Mouse (Mus musculus) G1E (cell line): ENCODE measurements around the gene Adk. TPM values are rescaled to one million over a fixed set of nuclear protein-coding genes. Genes with fewer than 3 reads are reported as not detected.

Experiments used
- ATAC-seq: 2 replicates; pipeline ENCODE4 v1.8.0; 2016; ENCODE audit warnings: mild to moderate bottlenecking; ENCODE audit not compliant: insufficient number of reproducible peaks, poor library complexity, low FRiP score, severe bottlenecking; ENCODE audit errors: extremely low read depth
- DNase-seq: peaks from one replicate; pipeline ENCODE4 v3.0.0; 2012; ENCODE audit warnings: low spot score
- H3K27me3 ChIP-seq: 2 replicates; pipeline ENCODE4 v1.6.1; 2012; ENCODE audit warnings: mild to moderate bottlenecking, low read length, inconsistent platforms; ENCODE audit not compliant: insufficient read depth
- H3K36me3 ChIP-seq: replicated peaks from 2 replicates; pipeline ENCODE3; 2012; ENCODE audit warnings: mild to moderate bottlenecking, inconsistent platforms
- H3K4me1 ChIP-seq: 2 replicates; pipeline ENCODE4 v1.6.1; 2012; ENCODE audit warnings: low read depth, low read length, inconsistent platforms, mixed read lengths; ENCODE audit not compliant: insufficient read depth
- H3K4me3 ChIP-seq: 2 replicates; pipeline ENCODE4 v1.5.1; 2012; ENCODE audit warnings: low read depth, mild to moderate bottlenecking, inconsistent platforms, low read length, moderate library complexity, mixed read lengths
- H3K9me3 ChIP-seq: replicated peaks from 2 replicates; pipeline ENCODE4 v1.6.1; 2012; ENCODE audit warnings: inconsistent platforms
- CTCF ChIP-seq: IDR thresholded peaks from 2 replicates; pipeline ENCODE4 v1.5.1; 2012; ENCODE audit warnings: low read depth, low read length, inconsistent platforms, mixed read lengths
- GATA1 ChIP-seq: IDR thresholded peaks from 2 replicates; pipeline ENCODE4 v1.6.1; 2012; ENCODE audit warnings: borderline replicate concordance, low read length, inconsistent platforms, mixed read lengths
- GATA2 ChIP-seq: IDR thresholded peaks from 2 replicates; pipeline ENCODE4 v1.6.1; 2012; ENCODE audit warnings: low read depth, low read length, inconsistent platforms, borderline replicate concordance
- POLR2AphosphoS5 ChIP-seq: IDR thresholded peaks from 2 replicates; pipeline ENCODE4 v1.6.1; 2012; ENCODE audit warnings: low read depth, low read length, inconsistent platforms; ENCODE audit not compliant: insufficient replicate concordance
- TAL1 ChIP-seq: conservative IDR thresholded peaks from 2 replicates; pipeline ENCODE4 v1.6.1; 2012; ENCODE audit warnings: low read depth, low read length, inconsistent platforms, mixed read lengths
- polyA plus RNA-seq: library from polyadenylated mRNA; stranded (reverse); fragments of >175 nt; gene quantifications from 2 replicates; pipeline ENCODE4 v1.2.3, GENCODE M21; 2012
- total RNA-seq, 2 experiments: library from RNA; stranded (forward) in 1 of 2; stranded (reverse) in 1 of 2; fragments of 200-1000 nt in 1 of 2; fragments of >200 nt in 1 of 2; fragmentation: Nextera tagmentation in 1 of 2; gene quantifications; 2 replicates each; pipeline ENCODE4 v1.2.3; 2014 to 2017

Gene Adk
- total and polyA plus RNA-seq, 3 experiments, result 20.8 to 547 (median 489) TPM

GRCm38 (mm10) chr14:21102666-21103203 lies 50.4 kb downstream of the Adk start:
- ATAC-seq (no peak), DNase-seq (no peak)
- Histone ChIP-seq H3K36me3 (peaks cover 70% of the 10 kb centered on the region), H3K27me3 (no peaks in the 10 kb centered on the region), H3K9me3 (no peaks in the 10 kb centered on the region), H3K4me1 (peaks cover 40% of the 10 kb centered on the region), H3K4me3 (no peak overlapping the region)
- TF ChIP-seq GATA2, result no peak
- no peak for TF ChIP-seq GATA1
- TF ChIP-seq POLR2AphosphoS5, result no peak

DNA sequence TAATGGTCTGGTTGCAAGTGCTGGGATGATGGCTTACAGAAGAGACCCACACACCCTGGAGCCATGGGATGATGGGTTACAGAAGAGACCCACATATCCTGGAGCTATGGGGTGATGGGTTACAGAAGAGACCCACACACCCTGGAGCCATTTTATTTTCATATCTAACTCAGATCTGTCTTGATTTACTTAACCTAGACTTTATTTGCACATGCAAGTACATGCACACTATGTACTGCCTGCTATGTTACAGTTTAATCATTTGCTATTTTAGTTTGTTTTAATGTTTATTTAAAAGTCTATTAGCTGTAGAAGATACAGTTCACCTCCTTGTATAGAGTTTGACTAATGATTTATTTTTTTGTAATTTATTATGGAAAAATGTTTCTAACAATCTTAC lies 52.7 kb downstream of the Adk start:
- Histone ChIP-seq H3K36me3 (peaks cover 64% of the 10 kb centered on the region), H3K27me3 (no peaks in the 10 kb centered on the region), H3K9me3 (no peaks in the 10 kb centered on the region), H3K4me1 (peaks cover 28% of the 10 kb centered on the region), H3K4me3 (no peak overlapping the region)
- no peak for DNase-seq
- TF ChIP-seq GATA2, result no peak
- TF ChIP-seq TAL1, result no peak
- no peak for TF ChIP-seq CTCF
- no peak for TF ChIP-seq GATA1
- no peak for TF ChIP-seq POLR2AphosphoS5
- no peak for ATAC-seq

GRCm38 (mm10) chr14:21106582-21106981 lies 54.2 kb downstream of the Adk start:
- Histone ChIP-seq H3K9me3 (no peaks in the 10 kb centered on the region), H3K27me3 (no peaks in the 10 kb centered on the region), H3K4me3 (no peak overlapping the region), H3K36me3 (peaks cover 65% of the 10 kb centered on the region), H3K4me1 (peaks cover 18% of the 10 kb centered on the region)
- DNase-seq (no peak), ATAC-seq (no peak)
- TF ChIP-seq CTCF, result no peak
- TF ChIP-seq TAL1, result no peak
- TF ChIP-seq GATA1, result no peak
- no peak for TF ChIP-seq GATA2
- no peak for TF ChIP-seq POLR2AphosphoS5

- Histone ChIP-seq H3K27me3 (no peaks in the 10 kb centered on the region), H3K4me1 (peaks cover 19% of the 10 kb centered on the region), H3K36me3 (peaks cover 69% of the 10 kb centered on the region), H3K9me3 (no peaks in the 10 kb centered on the region), H3K4me3 (no peak overlapping the region)
- no peak for TF ChIP-seq POLR2AphosphoS5
- no peak for TF ChIP-seq GATA2
- TF ChIP-seq GATA1, result no peak
- no peak for TF ChIP-seq CTCF
- TF ChIP-seq TAL1, result no peak
- DNase-seq (no peak), ATAC-seq (no peak)
Observed at GRCm38 (mm10) chr14:21107551-21107950, 55.2 kb downstream of the Adk start.

DNA sequence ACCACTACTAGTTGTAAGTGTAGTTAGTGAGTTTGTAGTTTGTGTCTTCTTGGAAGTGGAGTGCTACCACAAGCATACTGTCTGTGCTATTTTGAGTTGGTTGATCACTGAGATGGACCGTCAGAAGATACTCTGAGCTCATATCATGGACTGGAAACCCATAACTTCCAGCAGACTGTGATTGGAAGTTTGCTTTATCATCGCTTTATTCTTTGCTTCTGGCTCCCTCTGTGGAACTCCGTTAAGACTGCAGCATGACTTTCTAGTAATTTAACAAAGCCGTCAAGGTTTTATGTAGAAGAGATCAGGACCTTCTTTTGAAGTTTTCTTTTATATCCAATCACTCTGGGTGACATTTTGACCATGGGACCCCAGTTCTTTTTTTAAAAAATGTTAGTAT lies 58.1 kb downstream of the Adk start:
- DNase-seq (no peak), ATAC-seq (no peak)
- no peaks in the 10 kb centered on the region for H3K9me3 ChIP-seq
- peaks cover 74% of the 10 kb centered on the region for H3K36me3 ChIP-seq
- no peak overlapping the region for H3K4me3 ChIP-seq
- peaks cover 33% of the 10 kb centered on the region for H3K4me1 ChIP-seq
- TF ChIP-seq POLR2AphosphoS5, result no peak
- no peak for TF ChIP-seq CTCF
- no peak for TF ChIP-seq TAL1
- TF ChIP-seq GATA1, result no peak
- no peak for TF ChIP-seq GATA2
- H3K27me3 ChIP-seq, result no peaks in the 10 kb centered on the region

GRCm38 (mm10) chr14:21111500-21111899 lies 59.1 kb downstream of the Adk start:
- TF ChIP-seq GATA2 (no peak), POLR2AphosphoS5 (no peak), GATA1 (no peak), TAL1 (no peak), CTCF (no peak)
- Histone ChIP-seq H3K4me1 (peaks cover 39% of the 10 kb centered on the region), H3K4me3 (no peak overlapping the region), H3K36me3 (peaks cover 74% of the 10 kb centered on the region), H3K27me3 (no peaks in the 10 kb centered on the region), H3K9me3 (no peaks in the 10 kb centered on the region)
- no peak for DNase-seq
- ATAC-seq, result no peak

DNA sequence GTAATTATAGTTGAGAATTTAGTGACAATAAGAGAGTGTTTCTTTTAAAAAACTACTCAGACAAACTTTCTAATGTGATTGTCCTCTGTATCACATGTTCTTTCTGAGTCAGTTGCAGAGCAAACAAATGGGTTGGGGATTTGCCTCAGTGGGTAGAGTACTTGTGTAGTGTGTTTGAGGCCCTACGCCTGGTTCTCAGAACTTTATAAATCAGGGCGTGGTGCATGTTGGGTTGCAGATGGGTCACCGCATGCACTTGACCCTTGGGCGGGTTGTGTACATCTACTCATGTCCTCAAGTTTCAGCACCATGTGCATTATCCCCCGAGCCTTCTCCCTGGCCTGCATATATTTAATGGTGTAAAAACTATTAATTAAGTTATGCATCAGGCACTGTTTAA lies 59.8 kb downstream of the Adk start:
- TF ChIP-seq TAL1, result no peak
- TF ChIP-seq CTCF, result no peak
- TF ChIP-seq POLR2AphosphoS5, result no peak
- TF ChIP-seq GATA2, result no peak
- no peak for TF ChIP-seq GATA1
- H3K27me3 ChIP-seq, result no peaks in the 10 kb centered on the region
- ATAC-seq (no peak), DNase-seq (no peak)
- H3K36me3 ChIP-seq, result peaks cover 71% of the 10 kb centered on the region
- no peaks in the 10 kb centered on the region for H3K9me3 ChIP-seq
- no peak overlapping the region for H3K4me3 ChIP-seq
- H3K4me1 ChIP-seq, result peaks cover 37% of the 10 kb centered on the region
